Mouse (Mus musculus) heart, embryonic 13.5 days (tissue): ENCODE measurements around the gene Casp3. TPM values are rescaled to one million over a fixed set of nuclear protein-coding genes. Genes with fewer than 3 reads are reported as not detected.
A peak's percentile ranks its signal among the peaks of the same experiment; 100 is the strongest.

Experiments
- ATAC-seq: fragments of 200-750 bp; cut with Nextera tagmentation; 2 replicates; pipeline ENCODE4 v1.8.0; 2017; ENCODE audit warnings: moderate TSS enrichment; ENCODE audit not compliant: insufficient number of reproducible peaks, low FRiP score, low TSS enrichment; ENCODE audit errors: extremely low read depth
- H3K27ac ChIP-seq: fragments of 300-500 bp; sonication (generic); replicated peaks from 2 replicates; pipeline ENCODE4 v1.5.1; 2015; ENCODE audit warnings: moderate library complexity, mild to moderate bottlenecking, inconsistent platforms
- H3K27me3 ChIP-seq: fragments of 300-500 bp; sonication (generic); replicated peaks from 2 replicates; pipeline ENCODE4 v1.6.1; 2015; ENCODE audit warnings: mild to moderate bottlenecking, inconsistent platforms
- H3K36me3 ChIP-seq: fragments of 300-500 bp; sonication (generic); 2 replicates; pipeline ENCODE4 v1.6.1; 2015; ENCODE audit warnings: mild to moderate bottlenecking, inconsistent platforms
- H3K4me1 ChIP-seq: fragments of 300-500 bp; sonication (generic); 2 replicates; pipeline ENCODE4 v1.6.1; 2015; ENCODE audit warnings: inconsistent platforms
- H3K4me2 ChIP-seq: fragments of 300-500 bp; sonication (generic); 2 replicates; pipeline ENCODE4 v1.6.1; 2015; ENCODE audit warnings: inconsistent platforms, mild to moderate bottlenecking, moderate library complexity
- H3K4me3 ChIP-seq: fragments of 300-500 bp; sonication (generic); 2 replicates; pipeline ENCODE4 v1.5.1; 2015; ENCODE audit warnings: moderate library complexity, mild to moderate bottlenecking, inconsistent platforms
- H3K9ac ChIP-seq: fragments of 300-500 bp; sonication (generic); 2 replicates; pipeline ENCODE4 v1.6.1; 2015; ENCODE audit warnings: inconsistent platforms, mild to moderate bottlenecking, moderate library complexity
- H3K9me3 ChIP-seq: fragments of 300-500 bp; sonication (generic); 2 replicates; pipeline ENCODE4 v1.6.1; 2016; ENCODE audit warnings: inconsistent platforms
- WGBS: fragments of 180-500 bp; shearing (Covaris S2); methylation state at CpG from one replicate; pipeline ENCODE4 v1.1.7; 2015; ENCODE audit warnings: mixed read lengths; 5-methylcytosine and 5-hydroxymethylcytosine counted together
- polyA plus RNA-seq: library from polyadenylated mRNA; unstranded; fragments of >200 nt; fragmentation: Nextera tagmentation; extraction: Ambion mirVana; gene quantifications from 2 replicates; pipeline ENCODE4 v1.2.1, GENCODE M21; 2015

Gene Casp3
- polyA plus RNA-seq, 1 experiment from 2014 or later = 51.0 TPM

GRCm38 (mm10) chr8:46630422-46630821, 13.3 kb downstream of the Casp3 start:
- H3K9ac ChIP-seq = no peak overlapping the region
- H3K36me3 ChIP-seq = peaks cover 57% of the 10 kb centered on the region
- WGBS = 92% methylated on average over 3 of the region's 3 CpGs
- no peaks in the 10 kb centered on the region for H3K27me3 ChIP-seq
- H3K9me3 ChIP-seq = no peaks in the 10 kb centered on the region
- no peak overlapping the region for H3K4me2 ChIP-seq
- H3K4me1 ChIP-seq = peaks cover 16% of the 10 kb centered on the region
- no peak for ATAC-seq
- no peak overlapping the region for H3K27ac ChIP-seq
- no peak overlapping the region for H3K4me3 ChIP-seq

DNA sequence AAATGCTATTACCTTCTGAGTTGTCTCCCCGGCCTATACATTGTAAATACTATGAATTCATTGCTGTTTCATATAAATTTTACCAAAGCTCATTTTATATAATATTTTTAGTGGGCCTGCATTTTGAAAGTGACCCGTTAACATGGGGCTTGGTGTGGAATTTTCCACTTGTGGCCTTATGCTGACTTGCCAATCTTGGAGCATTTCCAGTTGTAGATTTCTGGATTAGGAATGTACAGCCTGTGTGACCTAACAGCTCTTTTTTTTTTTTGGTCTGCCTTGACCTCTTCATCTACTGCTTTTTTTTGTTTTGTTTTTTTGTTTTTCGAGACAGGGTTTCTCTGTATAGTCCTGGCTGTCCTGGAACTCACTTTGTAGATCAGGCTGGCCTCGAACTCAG, 13.8 kb downstream of the Casp3 start:
- H3K36me3 ChIP-seq = peaks cover 63% of the 10 kb centered on the region
- H3K9me3 ChIP-seq = no peaks in the 10 kb centered on the region
- H3K27me3 ChIP-seq = no peaks in the 10 kb centered on the region
- H3K27ac ChIP-seq = no peak overlapping the region
- no peak overlapping the region for H3K4me3 ChIP-seq
- ATAC-seq = no peak
- peaks cover 11% of the 10 kb centered on the region for H3K4me1 ChIP-seq
- no peak overlapping the region for H3K9ac ChIP-seq
- 82% methylated on average over 4 of the region's 4 CpGs for WGBS
- no peak overlapping the region for H3K4me2 ChIP-seq

DNA sequence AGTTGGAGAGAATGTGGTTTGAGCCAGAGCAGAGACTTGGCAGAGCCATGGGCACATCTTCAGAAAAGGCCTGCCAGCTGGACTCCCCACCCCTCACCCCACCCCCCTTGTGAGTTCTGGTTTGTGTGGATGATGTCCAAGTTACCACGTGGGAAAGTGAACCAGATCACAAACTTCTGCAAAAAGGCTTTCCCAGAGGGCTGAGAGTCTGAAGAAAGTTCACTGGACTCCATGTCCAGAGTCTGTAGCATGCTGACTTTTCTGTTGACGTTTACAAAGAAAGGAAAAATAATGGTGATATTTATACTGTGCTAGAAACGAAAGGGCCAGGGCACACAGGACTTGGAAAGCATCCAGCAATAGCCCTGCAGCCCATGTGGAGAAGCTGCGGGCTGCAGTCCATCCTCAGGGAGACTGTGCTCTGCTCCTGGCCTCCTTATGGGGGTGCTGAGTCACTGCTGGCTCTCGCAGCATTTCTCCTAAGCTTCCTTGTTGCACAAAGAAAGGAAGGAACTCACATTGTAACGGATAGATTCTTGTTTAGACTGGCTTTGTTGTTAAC, 22.0 kb downstream of the Casp3 start:
- H3K9me3 ChIP-seq = no peaks in the 10 kb centered on the region
- peaks cover 54% of the 10 kb centered on the region for H3K36me3 ChIP-seq
- no peak overlapping the region for H3K4me2 ChIP-seq
- WGBS = 34% methylated on average over 6 of the region's 6 CpGs
- peaks cover 13% of the 10 kb centered on the region for H3K4me1 ChIP-seq
- H3K27me3 ChIP-seq = no peaks in the 10 kb centered on the region
- no peak overlapping the region for H3K4me3 ChIP-seq
- peak overlapping the region; percentile 34 for H3K27ac ChIP-seq
- H3K9ac ChIP-seq = no peak overlapping the region
- ATAC-seq = no peak

- no peak for ATAC-seq
- WGBS = 75% methylated on average over 5 of the region's 5 CpGs
- Histone ChIP-seq H3K4me1 (peaks cover 13% of the 10 kb centered on the region), H3K9ac (no peak overlapping the region), H3K27me3 (no peaks in the 10 kb centered on the region), H3K9me3 (no peaks in the 10 kb centered on the region), H3K4me2 (no peak overlapping the region), H3K27ac (peak overlapping the region; percentile 49; the same call in 1 of the 2 replicates), H3K36me3 (peaks cover 47% of the 10 kb centered on the region), H3K4me3 (no peak overlapping the region)
These were observed 22.8 kb downstream of the Casp3 start for GRCm38 (mm10) chr8:46639852-46640251.

- no peak overlapping the region for H3K27ac ChIP-seq
- 57% methylated on average over 5 of the region's 5 CpGs for WGBS
These were observed 24.2 kb downstream of the Casp3 start for GRCm38 (mm10) chr8:46641272-46641671.

DNA sequence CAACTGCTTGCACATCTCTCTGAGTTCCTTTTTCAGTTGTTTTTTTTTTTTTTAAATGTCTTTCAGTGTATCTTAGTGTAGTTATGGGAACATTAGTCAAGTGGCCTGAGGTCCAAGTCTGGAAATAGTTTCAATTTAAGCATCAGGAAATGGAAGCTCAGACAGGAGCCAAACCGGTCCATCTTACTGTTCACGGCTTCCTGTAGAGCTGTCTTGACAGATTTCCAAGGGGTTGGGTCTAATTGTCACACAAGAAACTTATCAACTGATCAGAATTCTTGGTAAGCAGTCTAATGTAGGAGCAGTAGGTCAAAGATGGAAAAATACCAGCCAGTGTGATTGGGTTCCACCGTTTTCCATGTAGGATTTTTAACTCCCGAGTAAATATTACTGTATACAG, 31.3 kb downstream of the Casp3 start:
- Histone ChIP-seq H3K9me3 (no peaks in the 10 kb centered on the region), H3K27me3 (no peaks in the 10 kb centered on the region), H3K27ac (no peak overlapping the region), H3K36me3 (no peaks in the 10 kb centered on the region), H3K4me1 (0 out of 2 replicates have a peak, but pooled peaks cover 7% of the 10 kb centered on the region), H3K4me2 (no peak overlapping the region), H3K9ac (no peak overlapping the region), H3K4me3 (no peak overlapping the region)
- no peak for ATAC-seq
- 66% methylated on average over 4 of the region's 4 CpGs for WGBS

More at GRCm38 (mm10) chr8:46641272-46641671, 24.2 kb downstream of the Casp3 start:
- Histone ChIP-seq H3K4me1 (peaks cover 13% of the 10 kb centered on the region), H3K4me2 (no peak overlapping the region), H3K27me3 (no peaks in the 10 kb centered on the region), H3K36me3 (peaks cover 33% of the 10 kb centered on the region), H3K4me3 (no peak overlapping the region), H3K9ac (no peak overlapping the region), H3K9me3 (no peaks in the 10 kb centered on the region)
- no peak; the same call in 1 of the 2 replicates for ATAC-seq

DNA sequence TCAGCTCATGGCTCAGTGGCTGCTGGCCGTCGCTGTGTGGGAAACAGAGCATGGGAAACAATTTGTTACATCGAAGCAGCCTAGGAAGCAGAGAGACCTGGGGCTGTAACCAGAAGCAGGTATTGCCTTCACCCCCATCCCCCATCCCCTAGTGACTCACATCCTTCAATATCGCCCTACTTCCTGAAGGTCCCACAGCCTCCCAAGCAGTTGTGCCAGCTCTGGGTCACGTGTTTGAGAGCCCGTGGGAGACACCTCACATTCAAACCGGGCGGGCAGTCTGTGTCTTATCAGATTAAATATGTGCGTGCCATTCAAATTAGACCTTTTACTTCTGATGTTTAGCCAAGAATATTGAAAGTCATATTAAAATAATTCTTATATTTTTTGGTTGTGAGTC, 34.8 kb downstream of the Casp3 start:
- ATAC-seq = no peak

DNA sequence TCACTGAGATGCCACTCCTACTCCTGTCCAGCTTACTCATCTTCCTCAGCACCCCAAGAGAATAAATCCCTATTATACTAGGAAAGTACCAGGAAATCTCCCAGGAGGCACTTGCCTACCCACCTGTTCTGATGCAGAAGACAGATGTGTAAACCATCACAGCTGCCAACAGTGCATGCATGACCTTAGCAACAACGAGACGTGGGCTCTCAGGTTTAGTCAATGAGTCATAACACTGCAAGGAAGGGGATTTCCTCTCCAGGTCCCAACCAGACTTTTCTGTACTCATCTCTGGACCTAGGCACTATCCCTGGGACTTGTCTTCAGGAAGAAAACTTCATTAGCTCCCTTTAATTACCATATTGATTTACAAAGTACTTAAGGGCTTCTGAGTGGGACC, 38.8 kb downstream of the Casp3 start:
- H3K4me2 ChIP-seq = no peak overlapping the region
- no peaks in the 10 kb centered on the region for H3K27me3 ChIP-seq
- H3K36me3 ChIP-seq = no peaks in the 10 kb centered on the region
- H3K27ac ChIP-seq = no peak overlapping the region
- WGBS = 72% methylated on average over 2 of the region's 2 CpGs
- H3K4me1 ChIP-seq = 0 out of 2 replicates have a peak, but pooled peaks cover 7% of the 10 kb centered on the region
- no peaks in the 10 kb centered on the region for H3K9me3 ChIP-seq
- ATAC-seq = no peak
- no peak overlapping the region for H3K9ac ChIP-seq
- no peak overlapping the region for H3K4me3 ChIP-seq

More for the DNA sequence above, 34.8 kb downstream of the Casp3 start:
- 0 out of 2 replicates have a peak, but pooled peaks cover 7% of the 10 kb centered on the region for H3K4me1 ChIP-seq
- H3K9ac ChIP-seq = no peak overlapping the region
- no peak overlapping the region for H3K4me3 ChIP-seq
- no peaks in the 10 kb centered on the region for H3K27me3 ChIP-seq
- no peaks in the 10 kb centered on the region for H3K36me3 ChIP-seq
- H3K4me2 ChIP-seq = no peak overlapping the region
- no peak overlapping the region for H3K27ac ChIP-seq
- 62% methylated on average over 9 of the region's 9 CpGs for WGBS
- H3K9me3 ChIP-seq = no peaks in the 10 kb centered on the region

DNA sequence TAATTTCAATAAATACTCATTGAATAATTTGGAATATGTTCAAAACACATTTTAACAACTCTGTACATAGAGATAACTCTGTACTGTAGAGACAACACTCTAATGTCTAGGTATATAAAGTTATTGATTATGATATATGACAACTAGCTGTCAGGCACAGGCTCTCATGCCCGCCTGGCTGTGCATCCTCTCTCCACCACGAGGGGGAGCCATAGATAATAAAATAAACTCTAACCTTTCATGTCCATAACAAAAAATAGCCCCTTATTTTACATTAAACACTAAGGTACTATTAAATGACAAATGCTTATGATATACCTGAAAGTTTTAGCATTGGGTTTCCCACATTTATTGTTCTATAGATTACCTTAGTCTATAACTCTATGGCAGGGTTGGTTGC, 54.4 kb downstream of the Casp3 start:
- Histone ChIP-seq H3K27ac (no peak overlapping the region), H3K36me3 (no peaks in the 10 kb centered on the region), H3K9ac (no peak overlapping the region), H3K9me3 (no peaks in the 10 kb centered on the region; the same call in 1 of the 2 replicates), H3K27me3 (no peaks in the 10 kb centered on the region), H3K4me3 (no peak overlapping the region), H3K4me2 (no peak overlapping the region), H3K4me1 (no peaks in the 10 kb centered on the region)
- ATAC-seq = no peak
- 0% methylated on average over 2 of the region's 2 CpGs for WGBS

DNA sequence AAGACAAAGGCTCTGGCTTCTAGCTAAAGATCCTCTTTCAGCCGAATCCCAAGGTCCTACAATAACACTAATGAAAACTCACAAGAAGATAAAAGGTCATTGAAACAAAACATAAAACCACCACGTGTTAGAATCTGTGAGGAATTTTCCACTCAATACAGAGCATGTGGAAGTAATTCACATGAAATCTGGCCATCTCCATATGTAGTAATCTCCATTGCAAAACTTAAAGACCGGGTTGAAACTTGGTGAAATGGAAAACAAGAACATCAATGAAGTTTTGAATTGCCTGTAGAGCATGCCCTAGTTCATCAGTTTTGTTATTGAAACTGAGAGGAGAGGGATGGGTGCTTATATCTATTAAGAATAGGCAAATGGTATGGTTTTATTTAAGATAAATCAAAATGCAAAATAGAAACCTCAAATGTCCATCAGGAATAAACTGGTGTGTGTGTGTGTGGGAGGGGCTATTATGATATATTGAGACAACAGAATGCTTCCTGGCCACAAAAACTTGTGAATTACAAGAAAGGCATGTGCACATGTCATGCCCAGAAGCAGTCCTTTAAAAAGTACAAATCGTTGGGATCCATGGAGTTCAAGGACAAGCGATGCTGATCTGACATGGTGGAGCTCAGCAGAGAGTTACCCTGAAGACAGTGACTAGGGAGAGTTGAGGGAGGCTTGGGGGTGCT, 63.7 kb downstream of the Casp3 start:
- Histone ChIP-seq H3K4me3 (no peak overlapping the region), H3K4me1 (no peaks in the 10 kb centered on the region), H3K9ac (no peak overlapping the region), H3K27me3 (no peaks in the 10 kb centered on the region), H3K9me3 (no peaks in the 10 kb centered on the region), H3K36me3 (no peaks in the 10 kb centered on the region), H3K4me2 (no peak overlapping the region), H3K27ac (no peak overlapping the region)
- no peak for ATAC-seq
- WGBS = 51% methylated on average over 5 of the region's 5 CpGs

DNA sequence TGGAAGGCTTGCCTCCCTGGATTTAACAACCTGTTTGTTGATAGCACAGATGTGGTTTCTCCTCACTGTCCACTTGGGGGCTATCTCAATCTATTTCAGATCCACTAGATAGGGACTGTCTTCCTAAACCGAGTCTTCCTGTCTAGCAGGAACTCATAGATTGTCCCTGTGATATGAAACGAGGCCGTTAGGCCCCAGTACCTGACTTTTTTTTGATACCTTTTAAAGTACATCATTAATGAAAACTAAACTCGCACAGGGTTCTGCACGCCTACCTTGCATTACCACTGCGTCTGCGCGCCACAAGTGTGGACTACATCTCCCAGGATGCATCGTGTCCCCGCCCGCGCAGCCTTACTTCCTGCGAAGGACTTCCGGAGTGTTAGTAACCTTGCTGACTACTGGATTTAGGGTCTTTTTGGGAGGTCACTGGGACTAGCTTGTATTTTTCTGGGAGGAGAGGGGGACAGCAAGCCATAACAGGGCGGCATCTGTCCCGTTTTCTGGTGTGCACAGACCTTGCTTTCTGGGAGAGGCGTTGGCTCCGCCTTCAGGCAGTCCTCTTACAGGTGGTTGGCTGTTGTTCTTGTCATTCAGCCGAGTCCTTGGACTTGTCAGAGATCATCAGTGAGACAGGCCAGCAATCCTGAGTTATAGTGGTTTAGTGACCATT, 69.7 kb downstream of the Casp3 start:
- Histone ChIP-seq H3K4me3 (peak overlapping the region; percentile 67), H3K9me3 (no peaks in the 10 kb centered on the region), H3K27ac (peak overlapping the region; percentile 88), H3K4me1 (no peaks in the 10 kb centered on the region), H3K27me3 (no peaks in the 10 kb centered on the region), H3K9ac (peak overlapping the region; percentile 87), H3K4me2 (peak overlapping the region; percentile 70), H3K36me3 (no peaks in the 10 kb centered on the region)
- WGBS = under 1% methylated on average over 19 of the region's 19 CpGs
- ATAC-seq = peak; percentile 96
